Mouse (Mus musculus): ENCODE results near the gene Rpf2. TPM values are rescaled to one million over a fixed set of nuclear protein-coding genes. Genes with fewer than 3 reads are reported as not detected.
A peak's percentile ranks its signal among the peaks of the same experiment; 100 is the strongest.

Gene Rpf2
- polyA plus RNA-seq, 1 experiment = 141 TPM

DNA sequence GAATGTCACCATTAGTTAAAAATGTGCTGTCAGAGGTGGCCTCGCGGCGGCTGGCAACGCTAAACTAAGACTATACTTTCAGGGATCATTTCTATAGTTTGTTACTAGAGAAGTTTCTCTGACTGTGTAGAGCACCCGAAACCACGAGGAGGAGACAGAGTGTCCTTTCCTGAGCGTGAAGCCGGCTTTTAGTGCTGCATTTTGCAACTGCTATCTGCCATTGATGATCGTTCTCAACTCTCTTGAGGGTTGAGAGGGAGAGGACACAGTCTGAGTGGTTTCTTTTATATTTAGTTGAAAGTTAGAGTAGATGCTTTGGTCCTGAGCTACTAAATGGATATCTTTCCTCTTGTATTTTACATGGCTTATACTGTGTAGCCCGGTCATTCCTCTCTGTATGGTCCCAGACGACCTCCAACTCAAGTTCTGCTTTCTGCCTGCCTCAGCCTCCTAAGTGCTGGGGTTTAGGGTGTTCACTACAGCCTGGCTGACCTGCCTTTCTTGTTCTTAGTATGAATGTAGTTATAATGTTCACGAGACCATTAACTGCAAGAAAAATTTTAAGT is 11.6 kb upstream of the Rpf2 start:
- TF ChIP-seq EP300 (IDR thresholded peaks at IDR 0.05; ENCODE audit: insufficient read depth, low read depth, low read length) (peak; percentile 70; the same call in 1 of the 2 replicates), POLR2A (IDR thresholded peaks at IDR 0.05; ENCODE audit: insufficient read depth, low read length) (peak; percentile 100), CTCF (IDR thresholded peaks at IDR 0.05; ENCODE audit: low read depth, low read length) (no peak)
- no peak overlapping the region for H3K27ac ChIP-seq (ENCODE audit: insufficient read depth, low read length)
- H3K36me3 ChIP-seq (ENCODE audit: control insufficient read depth, insufficient read depth, low read length, poor library complexity, severe bottlenecking) = peaks cover 7% of the 10 kb centered on the region
- H3K4me1 ChIP-seq (ENCODE audit: control insufficient read depth, insufficient read depth, low read length) = peaks cover 3% of the 10 kb centered on the region
- no peaks in the 10 kb centered on the region for H3K27me3 ChIP-seq (ENCODE audit: control insufficient read depth, insufficient read depth, low read length, poor library complexity, severe bottlenecking)
- H3K4me3 ChIP-seq (ENCODE audit: low read depth, low read length) = 0 out of 2 replicates have a peak overlapping the region, but pooled peaks have one; percentile 1
- no peaks in the 10 kb centered on the region for H3K9me3 ChIP-seq (replicated peaks; ENCODE audit: control insufficient read depth, insufficient read depth, low read length, poor library complexity, severe bottlenecking)
- peak overlapping the region; percentile 93; the same call in 1 of the 2 replicates for H3K9ac ChIP-seq (ENCODE audit: low read depth, poor library complexity, severe bottlenecking)

DNA sequence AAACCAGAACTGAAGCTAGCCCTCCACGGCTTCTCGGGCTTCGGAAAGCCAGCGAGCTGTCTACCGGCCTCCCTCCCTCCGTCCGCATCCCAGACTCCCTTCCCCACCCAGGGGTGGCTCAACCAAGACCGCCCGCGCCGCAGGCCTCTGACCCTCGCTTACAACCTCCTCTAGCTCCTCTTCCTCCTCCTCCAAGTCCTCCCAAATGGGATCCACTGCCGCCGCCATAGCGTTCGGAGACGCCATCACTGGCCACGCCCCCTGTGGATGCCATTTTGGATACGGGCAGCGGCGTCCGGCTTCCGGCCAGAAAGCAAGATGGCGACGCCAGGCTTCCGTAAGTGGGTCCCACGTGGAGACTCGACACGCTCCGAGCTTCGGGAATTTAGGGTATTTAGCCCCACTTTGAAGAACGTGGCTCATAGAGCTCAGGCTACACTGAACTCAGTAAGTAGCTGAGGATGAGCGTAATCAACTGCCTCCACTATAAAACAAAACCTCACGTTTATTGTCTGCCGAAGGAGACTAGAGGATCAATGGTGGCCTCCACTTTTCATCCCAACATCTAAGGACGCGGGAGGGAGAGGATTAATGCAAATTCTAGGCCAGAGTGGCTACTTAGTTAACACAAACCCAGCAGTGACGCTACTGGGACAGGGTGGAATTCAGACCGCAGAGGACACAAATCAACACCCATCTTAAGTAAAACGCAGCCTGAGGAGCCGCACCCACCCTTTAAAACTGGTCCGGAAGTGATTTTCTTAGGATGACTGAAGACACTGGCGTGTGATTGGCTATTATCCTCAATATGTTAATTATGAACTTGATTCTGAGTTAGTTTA is 10.8 kb upstream of the Rpf2 start, which contains the start of gene Gtf3c6:
TSS of gene Gtf3c6 (minus strand) at position 695 of the 842 bp plus-strand sequence.
- peak within 1 kb of the TSS; percentile 98 for H3K27ac ChIP-seq (ENCODE audit: insufficient read depth, low read length)
- H3K9ac ChIP-seq (ENCODE audit: low read depth, poor library complexity, severe bottlenecking) = peak within 1 kb of the TSS; percentile 93
- peaks cover 13% of the 10 kb centered on the region for H3K36me3 ChIP-seq (ENCODE audit: control insufficient read depth, insufficient read depth, low read length, poor library complexity, severe bottlenecking)
- H3K9me3 ChIP-seq (replicated peaks; ENCODE audit: control insufficient read depth, insufficient read depth, low read length, poor library complexity, severe bottlenecking) = no peaks in the 10 kb centered on the region
- H3K27me3 ChIP-seq (ENCODE audit: control insufficient read depth, insufficient read depth, low read length, poor library complexity, severe bottlenecking) = no peaks in the 10 kb centered on the region
- H3K4me1 ChIP-seq (ENCODE audit: control insufficient read depth, insufficient read depth, low read length) = peaks cover 3% of the 10 kb centered on the region
- TF ChIP-seq CTCF (IDR thresholded peaks at IDR 0.05; ENCODE audit: low read depth, low read length) = no peak
- TF ChIP-seq POLR2A (IDR thresholded peaks at IDR 0.05; ENCODE audit: insufficient read depth, low read length) = peak; percentile 89
- H3K4me3 ChIP-seq (ENCODE audit: low read depth, low read length) = peak within 1 kb of the TSS; percentile 91

DNA sequence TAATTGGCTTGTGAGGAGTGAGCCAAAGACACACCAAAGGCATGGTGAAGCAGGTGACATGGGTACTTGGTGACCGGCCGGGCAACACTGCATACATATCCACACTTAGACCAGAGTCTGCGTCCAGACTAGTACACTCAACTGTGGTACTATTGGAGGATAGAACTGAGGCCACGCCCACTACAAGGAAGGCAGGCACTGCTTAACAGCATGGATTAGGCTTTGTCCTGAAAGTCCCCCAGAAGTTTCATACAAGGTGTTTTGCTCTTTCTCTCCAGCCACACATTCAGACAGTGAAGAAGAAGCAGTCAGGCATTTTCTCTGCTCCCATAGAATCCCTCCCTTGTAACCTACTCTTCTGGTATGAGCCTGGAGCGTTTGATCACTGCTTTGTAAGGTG is 9.9 kb upstream of the Rpf2 start:
- Histone ChIP-seq H3K36me3 (ENCODE audit: control insufficient read depth, insufficient read depth, low read length, poor library complexity, severe bottlenecking) (peaks cover 14% of the 10 kb centered on the region), H3K27ac (ENCODE audit: insufficient read depth, low read length) (peak overlapping the region; percentile 67; the same call in 1 of the 2 replicates), H3K27me3 (ENCODE audit: control insufficient read depth, insufficient read depth, low read length, poor library complexity, severe bottlenecking) (no peaks in the 10 kb centered on the region), H3K4me1 (ENCODE audit: control insufficient read depth, insufficient read depth, low read length) (peaks cover 3% of the 10 kb centered on the region), H3K4me3 (ENCODE audit: low read depth, low read length) (peak overlapping the region; percentile 58), H3K9me3 (replicated peaks; ENCODE audit: control insufficient read depth, insufficient read depth, low read length, poor library complexity, severe bottlenecking) (no peaks in the 10 kb centered on the region), H3K9ac (ENCODE audit: low read depth, poor library complexity, severe bottlenecking) (peak overlapping the region; percentile 93)
- TF ChIP-seq CTCF (IDR thresholded peaks at IDR 0.05; ENCODE audit: low read depth, low read length) = no peak
- no peak for TF ChIP-seq EP300 (IDR thresholded peaks at IDR 0.05; ENCODE audit: insufficient read depth, low read depth, low read length)
- peak; percentile 75 for TF ChIP-seq POLR2A (IDR thresholded peaks at IDR 0.05; ENCODE audit: insufficient read depth, low read length)

DNA sequence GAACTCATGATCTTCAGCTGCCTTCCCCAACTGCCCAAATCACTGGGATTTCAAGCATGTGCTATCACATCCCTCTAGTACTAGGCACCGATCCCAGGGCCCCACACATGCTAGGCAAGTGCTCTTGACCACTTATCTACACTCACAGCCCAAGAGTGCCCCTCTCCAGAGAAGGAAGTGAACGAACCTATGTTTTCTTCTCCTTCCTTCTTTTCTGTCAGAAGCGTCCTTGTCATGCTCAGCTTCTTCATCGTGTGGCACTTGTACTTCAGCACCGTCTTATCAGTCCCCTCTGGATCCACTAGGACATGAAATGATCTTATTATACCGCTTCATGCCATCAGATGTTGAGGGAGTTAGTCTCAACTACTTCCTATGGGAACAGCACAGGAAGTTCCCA is 4.1 kb upstream of the Rpf2 start:
- Histone ChIP-seq H3K9ac (ENCODE audit: low read depth, poor library complexity, severe bottlenecking) (no peak overlapping the region), H3K27me3 (ENCODE audit: control insufficient read depth, insufficient read depth, low read length, poor library complexity, severe bottlenecking) (no peaks in the 10 kb centered on the region), H3K36me3 (ENCODE audit: control insufficient read depth, insufficient read depth, low read length, poor library complexity, severe bottlenecking) (peaks cover 26% of the 10 kb centered on the region)

DNA sequence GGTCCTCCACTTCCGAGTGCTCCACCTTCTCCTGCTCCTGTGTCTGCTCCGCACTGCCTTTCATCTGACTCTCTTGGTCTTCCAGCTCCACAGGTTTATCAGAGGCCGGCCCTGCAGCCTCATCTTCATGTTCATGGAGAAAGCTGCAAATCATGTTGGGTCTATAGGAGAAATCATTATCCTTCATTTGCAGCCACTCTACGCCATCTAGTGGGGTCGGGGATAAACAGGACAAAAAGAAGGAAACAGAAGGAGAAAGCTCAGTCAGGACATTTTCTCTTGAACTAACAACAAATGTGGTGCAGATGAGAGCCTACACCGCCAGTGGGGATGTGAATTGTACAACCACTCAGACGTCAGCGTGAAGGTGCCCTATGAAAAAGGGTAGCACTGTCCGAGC is 2.8 kb upstream of the Rpf2 start:
- TF ChIP-seq CTCF (IDR thresholded peaks at IDR 0.05; ENCODE audit: low read depth, low read length) (no peak), EP300 (IDR thresholded peaks at IDR 0.05; ENCODE audit: insufficient read depth, low read depth, low read length) (no peak), POLR2A (IDR thresholded peaks at IDR 0.05; ENCODE audit: insufficient read depth, low read length) (no peak)
- no peak overlapping the region for H3K9ac ChIP-seq (ENCODE audit: low read depth, poor library complexity, severe bottlenecking)
- H3K9me3 ChIP-seq (replicated peaks; ENCODE audit: control insufficient read depth, insufficient read depth, low read length, poor library complexity, severe bottlenecking) = no peaks in the 10 kb centered on the region
- H3K4me3 ChIP-seq (ENCODE audit: low read depth, low read length) = no peak overlapping the region
- H3K36me3 ChIP-seq (ENCODE audit: control insufficient read depth, insufficient read depth, low read length, poor library complexity, severe bottlenecking) = peaks cover 26% of the 10 kb centered on the region
- H3K4me1 ChIP-seq (ENCODE audit: control insufficient read depth, insufficient read depth, low read length) = no peaks in the 10 kb centered on the region
- no peaks in the 10 kb centered on the region for H3K27me3 ChIP-seq (ENCODE audit: control insufficient read depth, insufficient read depth, low read length, poor library complexity, severe bottlenecking)
- no peak overlapping the region for H3K27ac ChIP-seq (ENCODE audit: insufficient read depth, low read length)

More for the DNA sequence above, 4.1 kb upstream of the Rpf2 start:
- no peaks in the 10 kb centered on the region for H3K9me3 ChIP-seq (replicated peaks; ENCODE audit: control insufficient read depth, insufficient read depth, low read length, poor library complexity, severe bottlenecking)
- no peak overlapping the region for H3K27ac ChIP-seq (ENCODE audit: insufficient read depth, low read length)
- no peaks in the 10 kb centered on the region for H3K4me1 ChIP-seq (ENCODE audit: control insufficient read depth, insufficient read depth, low read length)
- TF ChIP-seq CTCF (IDR thresholded peaks at IDR 0.05; ENCODE audit: low read depth, low read length) (no peak), POLR2A (IDR thresholded peaks at IDR 0.05; ENCODE audit: insufficient read depth, low read length) (no peak), EP300 (IDR thresholded peaks at IDR 0.05; ENCODE audit: insufficient read depth, low read depth, low read length) (no peak)
- H3K4me3 ChIP-seq (ENCODE audit: low read depth, low read length) = no peak overlapping the region
